Mouse (Mus musculus) mouse embryonic stem cell (cell line): ENCODE results near the gene Ccdc80.

ENCODE experiments used
- in situ Hi-C, 2 experiments: fragments of 300-500 bp; cut with MboI; formaldehyde crosslinking; loops; 1 replicate in 1 of 2; 3 replicates in 1 of 2; pipeline ENCODE4 v1.14.3; 2019 to 2020; ENCODE audit warnings: low sequenced_read_pairs in 2 of 2, low pct_unique_long_range_greater_than_20kb in 1 of 2, mixed read lengths in 1 of 2; ENCODE audit not compliant: unreplicated experiment in 1 of 2

The Ccdc80 gene

DNA sequence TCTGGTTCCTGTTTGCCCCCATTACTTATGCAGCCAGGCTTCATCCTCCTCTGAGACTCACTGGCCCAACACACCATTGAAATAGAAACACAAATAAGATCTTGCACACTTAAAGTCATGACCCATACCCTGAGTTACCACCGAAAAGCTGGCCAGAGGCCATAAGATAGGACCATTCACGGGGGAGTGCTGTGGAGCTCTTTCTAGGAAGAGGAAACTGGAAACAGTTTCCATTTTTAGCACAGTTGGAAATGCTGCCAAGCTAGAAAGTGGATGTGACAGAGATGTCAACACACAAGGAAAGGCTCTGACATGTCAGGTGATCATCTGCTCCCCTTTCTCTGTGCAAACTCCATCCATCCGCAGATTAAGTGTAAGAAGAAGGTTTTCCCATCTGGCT lies 7.7 kb downstream of the Ccdc80 start:
- in situ Hi-C loops, result no loop called here

DNA sequence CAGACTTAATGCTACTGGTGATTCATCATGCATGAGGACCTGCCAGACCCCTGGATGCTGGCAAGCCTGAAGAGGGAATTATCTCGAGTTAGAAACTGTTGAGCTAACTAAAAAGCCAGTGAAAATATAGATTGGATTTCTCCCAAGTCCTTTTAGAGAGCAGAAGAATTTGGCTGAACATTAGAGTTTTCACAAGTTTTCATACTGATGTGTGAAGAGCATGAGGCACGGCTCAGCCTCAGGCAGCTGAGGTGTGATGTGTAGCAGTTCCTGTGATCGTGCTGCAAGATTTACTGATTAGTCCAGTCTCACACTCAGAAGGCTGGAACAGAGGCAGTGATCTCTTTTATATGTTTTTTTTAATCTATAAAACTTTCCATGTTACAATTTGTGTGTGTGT lies 11.8 kb downstream of the Ccdc80 start:
- in situ Hi-C loops, result no loop called here

DNA sequence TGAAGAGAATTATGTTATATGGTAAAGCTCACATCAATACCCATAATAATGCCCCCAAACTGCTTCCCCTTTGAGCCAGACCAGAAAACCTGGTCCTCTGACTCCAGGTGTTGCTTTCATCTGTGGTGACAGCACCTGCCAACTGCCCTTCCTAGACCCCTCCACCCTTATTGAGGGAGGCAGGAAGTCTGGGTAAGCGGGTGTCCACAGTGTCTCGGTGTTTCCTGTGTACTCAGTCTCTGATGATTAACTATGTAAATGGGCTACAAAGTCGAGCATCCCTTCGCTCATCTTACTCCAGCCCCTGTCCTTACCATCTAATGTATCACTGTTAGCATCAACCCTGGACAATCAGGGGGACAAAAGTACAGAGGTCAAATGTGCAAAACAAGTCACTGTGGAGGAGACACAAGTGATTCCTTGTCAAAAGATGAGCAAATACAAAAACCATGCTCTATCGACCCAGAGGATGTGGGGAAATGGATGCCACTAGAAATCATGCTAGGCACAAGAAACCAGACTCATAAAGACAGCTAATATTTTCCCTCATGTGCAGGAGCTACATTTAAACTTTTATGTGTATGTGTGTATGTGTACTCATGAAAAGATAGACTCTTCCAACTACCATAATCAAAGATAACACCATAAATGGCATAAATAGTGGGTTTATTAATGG lies 15.1 kb downstream of the Ccdc80 start:
- in situ Hi-C loops, result no loop called here

DNA sequence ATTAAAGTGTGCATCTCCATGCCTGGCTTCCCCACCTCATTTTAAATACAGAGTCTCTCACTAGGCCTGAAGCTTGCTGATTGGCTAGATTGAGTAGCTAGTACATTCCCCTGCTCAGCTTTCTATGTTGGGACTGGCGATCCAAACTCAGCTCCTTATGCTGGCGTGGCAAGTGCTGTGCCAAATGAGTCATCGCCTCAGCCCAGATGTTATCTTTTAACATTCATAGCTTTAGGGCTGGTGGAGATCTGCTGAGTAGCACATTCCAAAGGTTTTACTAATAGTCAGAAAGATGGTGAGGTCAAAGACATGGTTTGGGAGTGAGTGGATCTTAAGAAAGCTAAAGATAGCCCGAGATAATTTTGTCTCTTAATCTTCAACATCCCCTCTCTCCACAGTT lies 17.3 kb downstream of the Ccdc80 start:
- in situ Hi-C loops, result no loop called here

DNA sequence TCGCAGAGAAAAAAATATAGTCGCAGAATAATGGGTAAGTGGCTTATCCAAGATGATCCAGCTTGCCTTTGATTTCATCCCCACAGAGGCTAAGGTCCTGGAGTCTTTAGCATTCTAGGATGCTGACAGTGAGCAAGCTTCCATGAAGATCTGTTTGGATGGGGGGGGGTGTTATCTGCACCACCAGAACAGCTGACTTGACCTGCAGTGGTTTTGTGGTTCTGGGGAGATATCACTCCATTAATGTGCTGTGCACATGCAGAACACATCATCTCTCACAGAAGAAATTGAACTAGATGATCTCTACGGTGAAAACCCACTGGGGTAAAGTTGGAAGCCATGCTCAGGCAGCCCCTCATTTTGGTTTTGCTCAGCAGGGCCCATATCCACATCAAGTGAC lies 24.0 kb downstream of the Ccdc80 start:
- in situ Hi-C loops, result no loop called here

DNA sequence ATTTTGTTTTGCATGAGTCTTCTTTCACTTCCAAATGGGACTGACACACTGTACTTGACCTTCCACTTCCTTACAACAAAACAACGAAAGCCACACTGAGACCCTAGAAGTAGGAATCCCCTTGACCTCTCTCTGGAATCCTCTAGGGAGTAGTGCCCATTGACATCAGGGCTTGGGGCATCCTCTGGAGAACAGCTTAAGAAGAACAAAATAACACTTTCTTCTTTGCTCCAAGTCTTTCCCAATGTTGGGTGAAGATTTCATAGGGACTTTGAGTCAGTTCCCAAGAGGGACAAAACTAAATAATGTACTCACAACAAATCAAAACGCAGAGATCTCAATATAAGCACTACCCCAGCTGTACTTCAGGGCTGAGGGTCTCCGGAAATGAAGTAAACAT lies 25.6 kb downstream of the Ccdc80 start:
- in situ Hi-C loops, result no loop called here

DNA sequence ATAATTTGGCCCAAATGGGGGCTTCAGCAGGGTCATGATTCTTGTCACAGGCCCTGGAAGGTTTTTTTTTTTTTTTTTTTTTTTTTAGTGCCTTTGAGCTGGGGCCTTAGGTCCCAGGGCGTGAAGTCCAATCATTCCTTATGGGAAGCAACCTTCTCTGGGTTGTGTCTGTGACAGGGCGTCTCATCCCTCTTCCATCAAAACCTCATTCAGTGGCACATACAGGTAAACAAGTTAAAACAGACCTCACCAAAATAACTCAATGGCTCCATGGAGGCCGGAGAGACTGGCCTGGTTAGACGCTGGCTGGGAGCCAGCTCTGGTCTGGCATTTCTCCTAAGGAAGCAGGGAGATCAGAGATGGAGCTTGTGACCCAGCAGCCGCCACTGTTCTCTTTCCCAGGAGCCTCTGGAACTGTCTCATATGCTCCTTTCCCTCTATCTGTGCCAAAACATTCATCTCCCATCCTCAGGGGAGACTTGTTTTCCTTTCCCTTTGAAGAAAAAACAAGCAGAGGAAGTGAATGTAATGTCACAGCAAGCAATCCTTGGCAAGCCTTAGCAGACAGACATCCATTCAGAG lies 27.7 kb downstream of the Ccdc80 start:
- in situ Hi-C loops, result no loop called here

DNA sequence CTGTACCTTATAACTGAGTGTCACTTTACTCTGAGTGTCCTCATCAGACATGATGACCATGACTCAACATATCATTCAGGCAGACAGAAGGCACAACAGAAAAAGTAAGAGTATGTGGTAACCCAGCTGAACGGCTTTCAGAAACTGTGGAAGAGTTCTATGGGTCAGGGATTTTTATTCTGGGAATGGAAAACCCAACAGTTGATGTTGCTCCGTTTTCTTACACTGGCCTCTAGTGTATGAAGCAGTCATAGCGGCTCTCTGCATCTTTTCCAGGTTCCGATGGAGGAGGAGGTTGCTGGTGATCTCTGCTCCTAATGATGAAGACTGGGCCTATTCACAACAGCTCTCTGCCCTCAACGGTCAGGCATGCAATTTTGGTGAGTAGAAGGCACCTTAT lies 29.4 kb downstream of the Ccdc80 start:
- in situ Hi-C loops, result no loop called here

DNA sequence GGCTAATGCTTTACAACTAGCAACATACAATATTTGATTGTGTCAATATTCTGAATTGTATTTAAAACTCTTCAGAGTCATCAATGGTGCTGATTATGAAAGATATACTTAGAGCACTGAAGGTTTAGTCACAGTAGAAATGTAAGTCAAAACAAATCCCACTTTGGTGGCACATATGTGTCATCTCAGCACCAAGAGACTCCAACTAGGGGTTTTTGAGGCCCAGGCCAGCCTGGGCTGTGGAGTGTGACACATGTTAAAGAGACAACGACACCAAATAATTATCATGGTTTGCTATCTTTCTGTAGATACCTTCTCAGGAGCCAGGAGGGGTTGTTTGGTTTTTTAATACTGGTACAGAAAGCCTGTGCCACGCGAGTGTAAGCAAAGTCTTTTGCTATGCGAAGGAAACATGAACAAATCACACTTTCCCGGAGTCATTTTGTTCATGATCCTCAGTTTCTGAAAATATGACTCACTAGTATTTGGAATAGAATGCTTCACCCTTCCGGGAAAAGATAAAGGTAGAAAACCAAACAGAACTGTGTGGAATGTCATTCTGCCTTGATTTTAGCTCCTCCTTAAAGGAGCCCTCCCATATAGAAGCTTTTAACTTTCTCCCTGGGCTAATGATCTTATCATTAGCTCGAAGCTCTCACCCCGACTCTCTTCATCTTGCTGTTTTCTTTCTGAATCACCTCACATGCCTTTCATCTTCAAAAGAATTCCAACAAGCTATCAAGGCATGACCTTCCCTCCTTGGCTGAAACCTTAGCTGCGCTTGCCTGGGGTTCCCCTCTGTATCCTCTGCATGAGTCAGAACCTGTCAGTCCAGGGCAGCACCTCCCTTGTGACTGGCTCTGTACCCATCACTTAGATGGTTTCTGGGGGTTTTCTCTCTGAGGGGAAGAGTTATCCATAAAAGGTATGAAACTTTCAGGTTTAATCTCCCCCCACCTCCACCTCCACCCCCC lies 31.3 kb downstream of the Ccdc80 start:
- in situ Hi-C loops, result no loop called here

DNA sequence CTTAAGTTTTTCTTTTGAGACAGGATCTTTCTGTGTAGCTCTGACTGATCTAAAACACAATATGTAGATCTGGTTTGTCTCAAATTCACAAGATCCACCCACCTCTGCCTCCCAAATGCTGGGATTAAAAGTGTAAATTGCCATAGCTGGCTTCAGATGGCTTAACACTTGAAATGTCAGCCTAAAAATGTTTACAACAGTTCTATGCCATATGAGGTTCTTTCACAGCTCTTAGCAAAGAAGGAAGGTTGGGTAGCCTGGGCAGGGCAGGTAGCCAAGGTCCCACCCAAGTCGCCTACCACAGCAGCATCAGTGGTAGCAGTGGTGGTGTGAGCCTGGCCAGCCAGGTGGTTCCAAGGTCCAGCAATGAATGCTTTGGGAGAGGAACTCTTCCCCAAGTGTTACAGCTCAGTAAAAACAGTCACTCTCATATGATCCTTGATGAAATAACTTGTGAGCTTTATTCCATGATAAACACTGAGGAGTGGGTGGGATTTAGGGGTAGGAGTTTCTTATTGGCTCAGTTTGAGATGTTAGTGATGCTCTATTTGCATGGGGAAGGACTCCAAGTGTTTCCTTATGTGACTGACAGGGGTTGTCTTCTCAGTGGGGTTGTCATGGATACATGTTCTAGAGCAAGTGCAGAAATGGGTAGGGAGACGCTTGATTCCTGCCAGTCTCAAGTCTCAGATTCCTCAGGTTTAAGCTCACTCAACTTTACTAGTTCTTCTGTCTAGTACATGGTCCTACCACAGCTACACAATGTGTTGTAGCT lies 34.9 kb downstream of the Ccdc80 start:
- in situ Hi-C loops, result no loop called here

DNA sequence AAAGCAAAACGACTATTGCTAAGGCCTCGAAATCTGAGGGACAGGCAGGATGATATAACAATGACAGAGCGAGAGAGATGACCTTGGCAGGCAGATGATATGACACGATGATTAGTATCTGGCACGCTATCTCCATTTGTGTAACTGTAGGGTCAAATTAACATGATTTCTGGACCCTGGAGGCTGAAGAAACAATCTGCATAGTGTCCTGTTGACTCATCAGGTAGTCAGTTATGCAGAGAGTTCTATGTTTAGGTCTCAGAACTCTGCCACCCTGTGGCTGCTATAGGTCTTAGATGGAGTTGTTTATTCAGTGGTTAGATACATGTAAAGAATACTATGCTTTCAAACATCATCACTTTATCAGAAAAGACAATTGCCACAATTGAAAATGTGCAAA lies 48.5 kb downstream of the Ccdc80 start:
- in situ Hi-C loops, result no loop called here

DNA sequence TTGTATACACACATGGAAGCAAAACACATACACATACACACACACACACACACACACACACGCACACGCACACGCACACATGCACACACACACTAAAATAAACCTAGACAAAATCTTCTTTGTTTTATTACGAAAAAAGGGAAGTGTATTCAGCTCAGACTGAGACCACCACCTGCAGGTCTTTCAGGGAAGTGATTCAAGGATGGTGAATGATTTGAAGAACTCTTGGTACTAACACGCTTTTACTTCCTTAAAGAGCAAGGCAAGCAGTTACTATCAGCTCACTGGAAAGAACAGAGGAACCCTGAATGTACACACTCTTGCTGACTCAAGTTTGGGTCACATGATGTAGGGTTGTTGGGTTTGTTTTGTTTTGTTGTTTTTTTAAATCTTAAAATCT lies 49.4 kb downstream of the Ccdc80 start:
- in situ Hi-C loops, result no loop called here

DNA sequence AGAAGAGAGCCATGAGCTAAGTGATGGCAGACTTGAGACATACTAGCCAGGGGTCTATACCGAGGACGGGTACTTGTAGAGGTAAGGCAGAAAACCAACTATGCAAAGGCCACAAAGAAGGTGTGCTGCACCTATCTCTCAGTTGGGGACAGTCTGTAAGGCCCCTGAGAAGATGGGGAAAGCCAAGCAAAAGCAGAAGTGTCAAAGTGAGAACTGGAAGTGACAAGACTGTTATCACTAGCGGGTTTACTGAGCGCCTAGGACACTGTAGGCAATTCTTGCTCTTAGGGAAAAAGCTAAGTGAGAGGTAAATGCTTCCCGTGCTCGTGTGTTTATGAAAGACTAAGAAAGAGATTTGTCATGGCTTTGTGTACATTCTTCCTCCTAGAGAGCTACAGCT lies 51.9 kb downstream of the Ccdc80 start:
- in situ Hi-C loops, result no loop called here

DNA sequence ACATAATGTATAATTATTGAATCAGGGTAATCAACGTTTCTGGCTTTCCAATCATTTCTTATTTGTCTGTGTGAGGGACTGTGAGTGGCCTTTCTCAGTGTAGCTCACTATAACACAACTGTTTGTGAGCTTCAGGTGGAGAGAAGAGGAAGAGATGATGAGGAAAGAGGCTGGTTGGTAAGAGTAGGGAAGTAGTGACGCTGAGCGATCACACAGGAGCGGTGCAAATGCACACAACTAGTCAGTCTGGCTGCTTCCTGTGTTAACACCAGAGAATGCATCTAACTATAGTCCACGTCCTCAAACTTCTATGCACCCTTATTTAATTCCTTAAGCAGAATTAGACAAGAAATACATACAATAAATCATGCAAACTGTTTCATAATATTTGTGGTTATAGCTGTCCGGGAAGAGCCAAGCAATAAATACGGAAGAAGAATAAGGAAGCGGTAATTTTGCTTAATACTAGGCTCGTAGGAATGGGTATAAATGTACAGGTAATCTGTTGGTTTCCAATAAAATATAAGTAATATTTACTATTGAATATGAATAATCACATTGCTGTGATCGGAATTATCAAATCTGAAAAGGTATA lies 55.4 kb downstream of the Ccdc80 start:
- in situ Hi-C loops, result no loop called here

DNA sequence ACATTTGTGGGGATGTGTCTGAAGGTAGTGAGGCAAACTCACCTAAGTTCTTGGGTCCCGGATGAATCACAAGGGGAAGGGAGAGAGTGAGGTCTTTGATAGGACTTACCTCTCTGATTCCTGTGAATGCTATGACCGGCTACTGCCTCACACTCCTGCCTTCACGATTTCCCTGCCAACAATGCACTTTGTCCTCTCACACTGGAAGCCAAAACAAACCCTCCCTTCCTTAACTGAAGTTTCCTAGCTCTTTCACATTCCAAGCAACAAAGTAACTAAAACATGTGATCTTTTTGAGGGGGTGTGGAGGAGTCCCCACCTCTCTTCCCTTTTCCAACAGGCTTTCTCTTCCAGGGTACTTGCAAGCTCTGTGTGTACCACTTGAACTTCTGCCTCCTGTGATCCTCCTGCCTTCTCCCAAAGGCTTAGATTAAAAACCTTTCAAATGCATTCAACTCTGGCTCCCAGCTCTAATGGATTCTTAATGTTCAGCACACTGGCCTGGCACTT lies 61.6 kb downstream of the Ccdc80 start:
- in situ Hi-C loops, result no loop called here

DNA sequence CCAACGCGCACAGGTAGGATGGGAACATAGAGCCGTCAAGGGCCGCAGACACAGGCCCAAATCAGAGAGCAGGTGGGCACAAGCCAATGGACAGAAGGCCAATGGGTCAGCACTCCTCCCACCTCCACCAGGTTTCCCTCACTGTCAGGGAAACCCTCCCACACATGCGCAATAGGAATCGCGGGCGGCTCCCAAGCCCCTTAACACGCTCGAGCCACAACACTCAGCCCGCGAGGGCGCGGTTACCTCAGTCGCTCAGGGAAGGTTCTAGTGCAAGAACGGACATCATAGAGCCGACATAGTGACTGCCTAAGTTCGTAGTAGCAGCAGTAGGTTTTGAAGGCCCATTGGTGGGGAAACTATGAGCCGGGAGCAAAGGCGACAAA lies 64.9 kb downstream of the Ccdc80 start:
- in situ Hi-C loops, result no loop called here

DNA sequence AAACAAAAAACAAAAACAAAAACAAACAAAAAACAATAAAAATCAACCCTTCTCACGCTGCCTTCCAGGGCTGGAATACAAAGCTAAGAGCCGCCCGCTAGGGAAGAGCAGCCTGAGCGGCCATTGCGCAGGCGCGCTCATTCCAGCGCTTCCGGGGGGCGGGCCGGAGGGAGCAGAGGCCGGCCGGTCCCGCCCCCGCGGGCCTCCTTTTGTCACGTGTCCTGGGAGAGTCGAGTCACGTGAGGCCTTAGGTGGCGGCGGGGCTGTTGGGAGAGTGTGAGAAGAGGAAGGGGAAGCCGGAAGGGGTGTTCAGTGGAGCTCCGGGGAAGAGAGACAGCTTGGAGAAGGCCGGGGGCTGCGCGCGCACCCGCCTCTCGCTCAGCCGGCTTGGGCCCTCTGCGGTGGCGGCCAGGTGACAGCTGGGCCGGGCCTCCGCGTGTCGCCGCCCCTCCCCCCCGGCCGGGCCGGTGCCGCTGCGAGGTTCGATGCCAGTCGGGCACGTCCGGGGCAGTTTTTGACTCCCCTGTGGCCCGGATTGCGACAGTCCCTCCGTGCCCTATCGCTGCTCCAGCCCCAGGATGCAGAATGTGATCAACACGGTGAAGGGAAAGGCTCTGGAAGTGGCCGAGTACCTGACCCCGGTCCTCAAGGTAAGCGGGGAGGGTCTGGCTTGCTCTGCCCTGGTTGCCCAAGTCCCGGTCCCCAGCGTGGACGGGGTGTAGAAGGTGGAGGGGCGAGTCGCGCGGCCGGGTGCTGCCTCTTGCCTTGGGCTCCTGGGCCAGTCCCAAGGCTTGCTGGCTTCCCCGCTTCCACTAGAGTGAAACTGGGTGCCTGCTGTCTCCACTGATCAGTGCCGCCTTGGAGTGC lies 65.6 kb downstream of the Ccdc80 start, which contains the start of the genes Slc35a5 and Atg3:
Gene Slc35a5 (minus strand): TSS at position 185 of the 867 bp plus-strand sequence.
Gene Atg3 (plus strand): TSS at position 264 of the 867 bp plus-strand sequence.
- in situ Hi-C loops, result no loop called here
